Mouse (Mus musculus): Measurements from ENCODE around the gene Spaca7. TPM values are rescaled to one million over a fixed set of nuclear protein-coding genes. Genes with fewer than 3 reads are reported as not detected.
"Not testable (repeated sequence)": the region's sequence is repeated elsewhere in the genome, so short reads cannot be mapped to it uniquely, and the experiment has no call there.

Gene Spaca7
- total and polyA plus RNA-seq, 2 experiments from 2014 or later = not detected

DNA sequence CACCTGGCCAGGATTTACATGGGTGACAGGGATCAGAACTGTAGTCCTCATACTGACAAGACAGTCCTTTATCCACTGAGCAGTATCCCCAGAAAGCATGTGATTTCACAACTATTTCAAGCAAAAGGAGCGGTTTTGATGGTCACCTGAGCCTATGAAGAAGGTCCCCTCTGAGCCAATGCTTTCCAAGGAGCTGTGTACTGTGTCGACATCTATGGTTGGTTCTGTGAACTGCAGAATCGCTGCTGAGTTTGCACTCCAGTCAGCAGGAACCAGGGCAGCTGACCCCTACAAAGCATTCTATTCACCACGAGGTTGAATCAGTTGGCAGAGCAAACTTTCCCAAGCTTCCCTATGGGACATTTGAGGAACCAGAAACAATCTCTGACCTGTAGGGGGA lies 8.5 kb upstream of the Spaca7 start:
- Histone ChIP-seq H3K4me1 (ENCODE audit: insufficient read depth, low read length) (peaks cover 3% of the 10 kb centered on the region; the same call in 1 of the 2 replicates), H3K27me3 (ENCODE audit: insufficient read depth, low read length) (peaks cover 16% of the 10 kb centered on the region), H3K36me3 (ENCODE audit: insufficient read depth, low read length) (no peaks in the 10 kb centered on the region), H3K27ac (no peak overlapping the region), H3K4me3 (ENCODE audit: low read length) (no peak overlapping the region), H3K9ac (replicated peaks; ENCODE audit: low read length) (no peak overlapping the region), H3K4me2 (ENCODE audit: low read depth, low read length) (no peak overlapping the region), H3K9me3 (ENCODE audit: low read length) (no peaks in the 10 kb centered on the region)
- 2% methylated on average over 4 of the region's 4 CpGs for WGBS
- peak; percentile 88 for DNase-seq (ENCODE audit: low spot score)
- ATAC-seq = peak; percentile 82
- TF ChIP-seq CTCF (IDR thresholded peaks at IDR 0.05; ENCODE audit: low read depth) = peak; percentile 97

DNA sequence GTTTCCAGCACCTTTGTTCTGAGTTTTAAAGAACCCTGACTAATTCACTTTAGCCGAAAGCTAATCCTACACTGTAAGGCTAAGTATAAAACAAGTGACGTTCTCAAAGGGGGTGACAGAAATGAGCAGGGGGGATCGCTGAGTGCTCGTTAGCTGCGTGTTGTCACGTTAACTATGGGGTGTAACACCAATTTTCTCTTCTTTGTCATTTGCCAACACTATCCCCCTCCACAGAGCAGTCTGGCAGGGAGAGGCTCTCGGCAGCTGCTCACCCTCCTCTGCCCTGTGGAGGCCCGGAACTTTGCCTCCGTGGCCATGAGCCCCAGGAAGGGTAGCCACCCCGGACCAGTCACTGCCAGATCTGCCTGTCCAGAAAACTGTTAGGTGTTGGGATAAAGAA lies 7.3 kb upstream of the Spaca7 start:
- WGBS = 55% methylated on average over 10 of the region's 10 CpGs

DNA sequence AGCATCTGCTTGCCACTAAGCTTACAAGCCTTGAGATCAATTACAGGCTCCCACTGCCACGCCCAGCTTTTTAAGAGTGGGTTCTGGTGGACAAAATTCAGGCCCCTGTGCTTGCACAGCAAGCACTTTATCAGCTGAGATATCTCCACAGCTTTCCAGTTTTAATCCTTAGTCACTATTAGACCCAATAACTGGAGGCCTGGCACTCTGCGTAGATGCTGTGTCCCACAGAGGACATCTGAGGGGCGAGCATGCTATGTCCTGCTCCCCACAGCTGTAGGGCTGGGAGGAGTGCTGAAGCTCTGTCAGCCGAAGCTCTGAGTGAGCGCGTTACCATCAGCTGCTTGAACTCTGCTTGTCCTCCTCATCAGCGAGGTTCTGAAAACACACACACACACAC lies 6.3 kb upstream of the Spaca7 start:
- Histone ChIP-seq H3K27ac (no peak overlapping the region), H3K9ac (replicated peaks; ENCODE audit: low read length) (no peak overlapping the region), H3K4me3 (ENCODE audit: low read length) (no peak overlapping the region), H3K9me3 (ENCODE audit: low read length) (no peaks in the 10 kb centered on the region), H3K27me3 (ENCODE audit: insufficient read depth, low read length) (peaks cover 12% of the 10 kb centered on the region), H3K4me1 (ENCODE audit: insufficient read depth, low read length) (no peaks in the 10 kb centered on the region), H3K36me3 (ENCODE audit: insufficient read depth, low read length) (no peaks in the 10 kb centered on the region), H3K4me2 (ENCODE audit: low read depth, low read length) (no peak overlapping the region)
- 59% methylated on average over 7 of the region's 7 CpGs for WGBS
- ATAC-seq (no peak), DNase-seq (ENCODE audit: low spot score) (no peak)
- TF ChIP-seq CTCF (IDR thresholded peaks at IDR 0.05; ENCODE audit: low read depth) = no peak

More for the DNA sequence above, 7.3 kb upstream of the Spaca7 start:
- peaks cover 13% of the 10 kb centered on the region for H3K27me3 ChIP-seq (ENCODE audit: insufficient read depth, low read length)
- no peak for DNase-seq (ENCODE audit: low spot score)
- TF ChIP-seq CTCF (IDR thresholded peaks at IDR 0.05; ENCODE audit: low read depth) = no peak
- H3K4me2 ChIP-seq (ENCODE audit: low read depth, low read length) = no peak overlapping the region
- H3K4me1 ChIP-seq (ENCODE audit: insufficient read depth, low read length) = no peaks in the 10 kb centered on the region
- H3K9me3 ChIP-seq (ENCODE audit: low read length) = no peaks in the 10 kb centered on the region
- no peak overlapping the region for H3K9ac ChIP-seq (replicated peaks; ENCODE audit: low read length)
- no peak overlapping the region for H3K4me3 ChIP-seq (ENCODE audit: low read length)
- no peak for ATAC-seq
- H3K36me3 ChIP-seq (ENCODE audit: insufficient read depth, low read length) = no peaks in the 10 kb centered on the region
- no peak overlapping the region for H3K27ac ChIP-seq

DNA sequence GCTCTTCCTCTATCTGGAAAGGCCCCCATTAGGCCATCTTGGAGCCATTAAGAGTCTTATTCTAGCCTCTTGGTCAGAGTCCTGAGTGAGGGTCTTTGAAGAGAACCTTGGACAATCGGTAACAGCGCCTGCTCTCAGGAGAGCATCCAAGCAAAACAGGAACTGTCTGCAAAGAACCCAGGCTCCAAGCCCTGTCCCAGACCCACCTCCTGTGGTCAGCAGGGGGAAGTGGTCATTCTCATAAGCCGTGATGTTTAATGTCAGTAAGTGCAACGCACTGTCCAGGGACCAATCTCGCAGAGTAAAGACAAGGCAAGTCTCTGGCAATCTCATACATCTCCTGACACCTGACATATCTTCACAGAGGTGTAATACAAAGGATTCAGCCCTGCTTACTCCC lies 3.2 kb downstream of the Spaca7 start:
- Histone ChIP-seq H3K36me3 (ENCODE audit: insufficient read depth, low read length) (no peaks in the 10 kb centered on the region), H3K4me3 (ENCODE audit: low read length) (no peak overlapping the region), H3K27ac (no peak overlapping the region), H3K27me3 (ENCODE audit: insufficient read depth, low read length) (no peaks in the 10 kb centered on the region), H3K4me2 (ENCODE audit: low read depth, low read length) (no peak overlapping the region), H3K9me3 (ENCODE audit: low read length) (no peaks in the 10 kb centered on the region), H3K4me1 (ENCODE audit: insufficient read depth, low read length) (no peaks in the 10 kb centered on the region), H3K9ac (replicated peaks; ENCODE audit: low read length) (no peak overlapping the region)
- 69% methylated on average over 5 of the region's 5 CpGs for WGBS
- ATAC-seq (no peak), DNase-seq (ENCODE audit: low spot score) (no peak)
- no peak for TF ChIP-seq CTCF (IDR thresholded peaks at IDR 0.05; ENCODE audit: low read depth)

DNA sequence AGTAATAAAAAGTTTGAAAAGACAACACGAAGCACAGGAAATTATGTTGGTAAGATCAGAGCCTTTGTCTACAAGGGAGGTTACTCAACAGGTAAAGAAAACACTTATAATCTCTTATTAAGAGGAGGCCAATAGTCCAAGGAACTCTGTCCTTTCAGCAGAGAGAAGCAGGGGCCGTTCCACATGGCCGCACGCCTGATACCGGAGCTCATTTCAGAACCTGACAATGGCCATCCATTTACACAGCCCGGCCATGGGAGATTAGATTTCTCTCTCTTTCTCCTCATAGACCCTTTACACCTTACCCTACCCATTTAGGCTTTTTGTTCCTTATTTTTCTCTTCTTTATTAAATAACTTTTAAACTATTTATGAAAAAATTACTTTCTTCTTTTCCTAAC lies 3.9 kb downstream of the Spaca7 start:
- H3K27me3 ChIP-seq (ENCODE audit: insufficient read depth, low read length) = no peaks in the 10 kb centered on the region
- ATAC-seq (no peak), DNase-seq (ENCODE audit: low spot score) (no peak)
- H3K4me3 ChIP-seq (ENCODE audit: low read length) = no peak overlapping the region
- H3K9me3 ChIP-seq (ENCODE audit: low read length) = no peaks in the 10 kb centered on the region
- H3K27ac ChIP-seq = no peak overlapping the region
- H3K9ac ChIP-seq (replicated peaks; ENCODE audit: low read length) = no peak overlapping the region
- no peak overlapping the region for H3K4me2 ChIP-seq (ENCODE audit: low read depth, low read length)
- no peaks in the 10 kb centered on the region for H3K36me3 ChIP-seq (ENCODE audit: insufficient read depth, low read length)
- WGBS = 58% methylated on average over 6 of the region's 6 CpGs
- TF ChIP-seq CTCF (IDR thresholded peaks at IDR 0.05; ENCODE audit: low read depth) = no peak
- H3K4me1 ChIP-seq (ENCODE audit: insufficient read depth, low read length) = no peaks in the 10 kb centered on the region

DNA sequence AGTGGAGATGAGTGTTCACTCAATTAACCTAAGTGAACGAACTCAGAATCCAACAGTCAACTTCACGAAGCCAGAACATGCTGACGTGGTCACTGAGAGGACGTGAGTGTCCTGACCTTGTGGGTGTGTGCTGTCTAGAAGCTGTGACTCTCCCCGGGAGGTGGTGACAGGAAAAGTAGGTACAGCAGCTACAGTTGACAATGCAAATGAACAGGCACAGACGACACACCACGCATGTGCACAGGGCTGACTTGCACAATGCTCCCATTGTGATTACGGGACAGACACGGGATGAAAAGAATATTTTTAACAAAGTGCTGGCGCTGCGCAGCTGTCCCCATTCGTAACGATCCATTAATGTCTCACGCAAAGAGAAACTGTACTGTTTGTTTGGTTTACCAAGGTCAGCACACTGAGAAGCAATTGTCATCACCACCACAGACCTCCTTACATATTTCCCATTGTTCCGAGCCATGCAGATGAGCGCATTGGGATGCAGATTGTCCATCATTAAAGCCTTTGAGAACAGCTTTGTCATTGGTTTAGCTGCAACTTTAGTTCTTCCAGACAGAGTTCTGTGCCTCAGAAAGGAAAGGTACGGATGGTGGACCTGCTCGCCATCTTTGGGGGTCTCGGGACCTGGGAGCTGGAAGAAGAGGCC lies 6.6 kb downstream of the Spaca7 start:
- 53% methylated on average over 19 of the region's 19 CpGs for WGBS
- not testable (repeated sequence) for H3K27ac ChIP-seq; H3K4me1 ChIP-seq (ENCODE audit: insufficient read depth, low read length); DNase-seq (ENCODE audit: low spot score); H3K27me3 ChIP-seq (ENCODE audit: insufficient read depth, low read length); H3K4me3 ChIP-seq (ENCODE audit: low read length); H3K9me3 ChIP-seq (ENCODE audit: low read length); H3K36me3 ChIP-seq (ENCODE audit: insufficient read depth, low read length); H3K4me2 ChIP-seq (ENCODE audit: low read depth, low read length); H3K9ac ChIP-seq (replicated peaks; ENCODE audit: low read length); ATAC-seq

DNA sequence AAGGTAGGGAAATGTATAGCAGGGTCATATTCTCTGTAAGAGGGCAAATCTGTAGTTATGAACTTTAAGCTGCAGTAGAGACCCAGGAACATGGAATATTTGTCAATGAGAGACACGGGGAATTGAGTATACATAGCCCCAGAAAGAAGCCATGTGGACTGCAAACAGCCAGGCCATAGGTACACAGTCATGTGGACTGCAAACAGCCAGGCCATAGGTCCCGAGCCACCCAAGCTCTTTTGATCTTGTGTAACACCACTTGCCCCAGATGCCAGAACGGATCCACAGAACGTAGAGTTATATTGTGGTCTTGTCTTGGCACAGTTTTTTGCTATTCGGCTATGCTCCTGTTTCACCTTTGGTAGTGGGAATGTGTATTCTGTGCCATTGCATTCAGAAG lies 11.0 kb downstream of the Spaca7 start:
- no peaks in the 10 kb centered on the region for H3K36me3 ChIP-seq (ENCODE audit: insufficient read depth, low read length)
- TF ChIP-seq CTCF (IDR thresholded peaks at IDR 0.05; ENCODE audit: low read depth) = no peak
- WGBS = 89% methylated on average over 5 of the region's 5 CpGs
- H3K27ac ChIP-seq = no peak overlapping the region
- DNase-seq (ENCODE audit: low spot score) = no peak
- H3K9ac ChIP-seq (replicated peaks; ENCODE audit: low read length) = no peak overlapping the region
- H3K27me3 ChIP-seq (ENCODE audit: insufficient read depth, low read length) = no peaks in the 10 kb centered on the region
- H3K4me1 ChIP-seq (ENCODE audit: insufficient read depth, low read length) = no peaks in the 10 kb centered on the region
- H3K4me3 ChIP-seq (ENCODE audit: low read length) = no peak overlapping the region
- H3K9me3 ChIP-seq (ENCODE audit: low read length) = no peaks in the 10 kb centered on the region
- no peak for ATAC-seq
- no peak overlapping the region for H3K4me2 ChIP-seq (ENCODE audit: low read depth, low read length)
